Mouse (Mus musculus) lung, postnatal 4 days (tissue): Measurements from ENCODE around the gene Eno4.

Source experiments
- DNase-seq, 2 experiments: peaks; one replicate each; pipeline ENCODE4 v3.0.0; 2021

Eno4 gene

DNA sequence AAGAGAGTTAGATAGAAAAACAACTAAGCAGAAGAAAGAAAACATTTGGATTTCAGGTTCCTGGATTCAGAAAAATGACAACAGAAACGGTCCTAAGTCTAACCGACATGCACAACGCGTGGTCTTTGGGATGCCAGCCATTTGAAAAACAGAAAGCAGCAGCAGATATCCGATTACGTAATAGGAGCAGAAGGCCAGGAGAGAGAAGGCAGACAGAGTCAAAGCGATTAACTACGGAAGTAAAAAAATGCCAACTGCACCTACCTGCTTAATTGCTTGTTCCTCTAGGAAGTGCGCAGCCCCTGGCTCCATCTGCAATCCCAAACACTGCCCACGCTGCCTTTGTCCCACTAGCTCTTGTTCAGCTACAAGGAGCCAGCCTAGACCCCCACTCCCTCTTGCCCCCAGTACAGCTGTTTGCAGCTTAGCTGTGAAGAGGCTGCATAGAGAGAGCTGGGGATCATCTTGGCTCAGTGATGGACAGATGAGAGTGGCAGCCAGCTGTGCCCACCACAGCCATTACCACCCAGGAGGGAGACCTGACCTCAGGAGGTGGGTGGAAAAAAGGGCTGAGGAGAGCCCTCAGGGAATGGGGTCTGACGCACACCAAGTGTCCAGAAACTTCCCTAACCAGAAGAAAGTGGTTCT is 32.1 kb downstream of the Eno4 start:
- DNase-seq, result no peak

DNA sequence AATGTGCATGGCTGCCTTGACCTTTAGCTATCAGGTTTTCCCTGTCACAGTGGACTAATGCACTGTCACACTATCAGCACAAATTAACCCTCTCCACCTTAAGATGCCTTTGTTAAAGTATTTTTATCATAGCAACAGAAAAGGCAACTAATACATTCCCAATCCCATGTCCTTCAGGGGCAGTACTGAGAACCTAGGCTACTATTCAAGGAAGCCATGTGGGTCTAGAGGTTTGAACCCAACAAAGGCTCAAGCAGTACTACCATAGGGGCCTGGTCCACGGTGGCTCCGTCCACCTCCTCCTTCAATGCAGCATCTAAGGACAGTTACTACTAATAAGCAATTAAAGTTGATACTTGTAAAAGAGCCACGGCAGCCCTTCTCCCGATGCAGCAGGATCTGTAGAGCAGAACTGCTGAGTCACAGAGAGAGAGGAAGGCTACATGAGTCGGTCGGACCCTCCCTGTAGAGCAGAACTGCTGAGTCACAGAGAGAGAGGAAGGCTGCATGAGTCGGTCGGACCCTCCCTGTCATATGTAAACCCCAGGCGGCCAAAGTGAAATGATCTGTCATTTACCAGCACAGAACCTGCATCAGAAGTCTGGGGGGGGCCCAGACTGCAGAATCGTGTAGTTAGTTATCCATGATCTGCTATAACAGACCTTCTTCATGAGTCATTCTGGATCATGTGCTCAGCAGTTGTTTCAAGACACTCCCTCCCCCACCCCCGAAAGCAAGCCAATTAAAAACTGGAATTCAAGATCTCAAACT is 35.4 kb downstream of the Eno4 start:
- peak in 1 of 2 experiments; percentile 7 for DNase-seq

DNA sequence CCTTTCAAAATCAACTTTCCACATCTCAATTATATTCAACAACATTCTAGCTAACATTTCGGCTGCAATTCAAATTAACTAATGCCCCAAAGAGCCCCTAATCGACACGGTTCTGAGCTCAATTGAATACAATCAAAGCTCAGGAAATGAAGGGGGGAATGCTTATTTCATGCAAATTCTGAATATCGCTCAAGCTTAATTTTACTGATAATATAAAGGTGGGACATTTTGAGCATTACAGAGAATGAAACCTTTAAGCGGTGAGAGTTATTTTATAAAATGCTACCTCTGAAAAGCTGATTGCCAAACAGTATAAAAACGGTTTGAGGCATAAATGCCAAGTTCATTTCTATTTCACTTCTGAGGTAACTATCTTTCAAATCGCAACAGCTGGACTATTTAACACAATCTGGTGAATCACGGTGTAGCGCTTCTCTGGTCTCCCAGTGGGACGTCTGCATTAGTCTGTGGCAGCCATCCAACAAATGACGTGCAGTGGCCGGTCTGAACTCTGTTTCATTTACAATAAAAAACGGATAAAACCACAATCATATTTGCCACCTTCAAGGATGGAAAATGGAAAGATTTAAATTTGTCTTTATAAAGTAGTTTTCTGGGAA is 36.3 kb downstream of the Eno4 start:
- DNase-seq, result no peak

DNA sequence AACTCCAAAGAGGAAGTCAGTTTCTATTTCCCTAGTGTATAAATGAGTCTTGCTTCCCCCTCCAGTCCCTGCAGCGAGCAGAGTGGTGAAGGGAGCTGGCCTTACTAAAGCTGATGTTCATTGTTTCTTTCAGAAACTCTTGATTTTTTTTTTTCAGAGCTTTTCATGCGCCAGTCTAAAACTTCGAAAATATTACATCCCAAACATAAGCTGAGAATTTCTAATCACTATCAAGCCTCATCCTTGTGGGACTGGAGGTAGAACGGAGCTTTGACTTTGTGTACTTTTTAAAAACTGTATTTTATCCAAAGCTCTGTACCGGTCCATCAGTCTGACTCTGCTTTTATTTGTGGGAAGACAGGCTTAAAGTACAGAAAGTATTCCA is 36.8 kb downstream of the Eno4 start:
- no peak for DNase-seq

DNA sequence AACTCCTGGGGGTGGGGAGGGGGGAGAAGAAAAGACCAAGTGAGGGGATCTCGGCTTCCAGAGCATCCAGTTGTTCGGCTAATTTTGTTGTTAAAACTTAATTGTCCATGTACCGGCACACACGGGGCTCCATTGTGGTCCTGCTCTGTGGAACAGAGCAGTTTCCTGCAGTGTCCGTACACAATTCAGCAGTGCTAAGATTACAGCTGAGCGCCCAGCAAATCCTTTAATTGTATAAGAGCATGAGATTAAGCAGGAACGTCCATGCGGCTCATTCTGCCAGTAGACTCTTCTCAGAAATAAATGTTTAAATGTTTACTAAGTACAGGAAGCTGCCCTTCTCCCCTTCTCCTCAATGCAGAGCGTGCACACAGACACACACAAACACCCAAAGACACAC is 38.3 kb downstream of the Eno4 start:
- DNase-seq, result no peak

DNA sequence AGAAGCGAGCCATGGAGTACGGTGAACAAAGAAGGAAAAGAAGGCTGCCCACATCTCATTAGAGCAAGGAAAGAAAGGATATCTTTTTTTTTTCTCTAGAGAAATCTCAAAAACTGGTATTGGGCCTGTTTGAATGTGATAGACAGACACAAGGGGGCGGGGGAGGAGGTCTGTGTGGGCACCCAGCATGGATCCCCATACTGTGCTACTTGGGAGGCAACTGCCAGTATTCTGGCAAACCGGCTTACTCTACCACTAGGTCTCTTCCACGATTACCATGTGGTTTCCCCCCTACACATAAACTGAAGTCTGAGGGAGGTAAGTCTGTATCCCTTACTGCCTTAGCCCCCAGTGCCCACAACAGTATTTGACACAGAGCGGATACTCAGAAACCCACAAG is 59.6 kb downstream of the Eno4 start:
- DNase-seq, result no peak

DNA sequence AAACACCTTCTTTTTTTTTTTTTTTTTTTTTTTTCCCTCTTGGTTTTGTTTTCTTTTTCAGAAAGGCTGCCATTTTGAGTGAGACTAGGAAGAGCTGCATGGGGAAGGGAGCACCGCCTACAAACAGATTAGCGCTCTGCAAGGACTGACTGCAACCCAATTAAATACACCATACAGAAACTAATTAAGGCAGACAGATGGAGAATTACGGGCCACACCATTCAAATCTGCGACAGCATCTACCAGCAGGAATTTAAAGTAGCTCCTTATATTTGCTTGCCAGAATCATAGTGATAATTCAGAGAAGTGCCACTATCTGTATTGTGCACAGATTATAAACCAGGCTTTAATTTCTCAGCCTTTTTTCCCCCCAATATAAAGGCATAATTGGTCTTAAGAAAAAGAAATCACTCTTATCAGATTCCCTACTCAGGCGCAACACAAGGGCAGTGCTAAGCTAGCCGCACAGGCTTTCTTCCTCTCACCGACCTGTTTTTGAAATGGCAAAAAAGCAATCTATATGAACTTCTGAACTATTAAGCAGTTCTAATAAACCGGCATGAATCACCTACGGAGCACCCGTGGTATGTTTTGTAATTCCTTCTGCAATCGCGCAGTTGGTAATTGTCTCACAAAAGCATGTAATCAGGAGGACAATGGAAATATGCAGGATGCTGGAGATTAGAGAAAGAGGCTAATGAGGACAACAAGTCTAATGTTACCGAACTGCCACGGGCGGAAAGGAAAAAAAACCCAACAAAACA is 63.5 kb downstream of the Eno4 start:
- no peak for DNase-seq

DNA sequence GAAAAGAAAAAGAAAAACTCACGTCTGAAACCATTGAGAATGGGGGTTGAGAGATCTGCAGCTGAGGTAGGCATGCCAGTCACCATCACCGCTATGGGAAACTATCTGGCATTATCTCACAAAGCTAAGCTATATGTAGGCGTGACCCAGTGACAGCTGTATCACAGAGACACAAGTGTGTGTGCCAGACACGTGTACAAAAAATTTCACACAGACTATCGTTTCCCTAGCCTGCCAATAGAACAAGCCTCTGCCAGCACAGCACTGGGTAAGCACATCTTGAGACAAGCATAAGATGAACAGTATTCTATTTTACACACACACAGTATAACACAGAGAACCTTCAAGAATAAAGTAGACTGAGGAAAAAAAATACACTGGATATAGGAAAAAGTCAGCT is 67.6 kb downstream of the Eno4 start:
- DNase-seq, result no peak
